Mouse (Mus musculus) right cerebral cortex, postnatal 4 days (tissue): ENCODE measurements around the gene Rbm4b.

Experiments used
- DNase-seq: peaks from one replicate; pipeline ENCODE4 v3.0.0-alpha.2; 2022

The Rbm4b gene

DNA sequence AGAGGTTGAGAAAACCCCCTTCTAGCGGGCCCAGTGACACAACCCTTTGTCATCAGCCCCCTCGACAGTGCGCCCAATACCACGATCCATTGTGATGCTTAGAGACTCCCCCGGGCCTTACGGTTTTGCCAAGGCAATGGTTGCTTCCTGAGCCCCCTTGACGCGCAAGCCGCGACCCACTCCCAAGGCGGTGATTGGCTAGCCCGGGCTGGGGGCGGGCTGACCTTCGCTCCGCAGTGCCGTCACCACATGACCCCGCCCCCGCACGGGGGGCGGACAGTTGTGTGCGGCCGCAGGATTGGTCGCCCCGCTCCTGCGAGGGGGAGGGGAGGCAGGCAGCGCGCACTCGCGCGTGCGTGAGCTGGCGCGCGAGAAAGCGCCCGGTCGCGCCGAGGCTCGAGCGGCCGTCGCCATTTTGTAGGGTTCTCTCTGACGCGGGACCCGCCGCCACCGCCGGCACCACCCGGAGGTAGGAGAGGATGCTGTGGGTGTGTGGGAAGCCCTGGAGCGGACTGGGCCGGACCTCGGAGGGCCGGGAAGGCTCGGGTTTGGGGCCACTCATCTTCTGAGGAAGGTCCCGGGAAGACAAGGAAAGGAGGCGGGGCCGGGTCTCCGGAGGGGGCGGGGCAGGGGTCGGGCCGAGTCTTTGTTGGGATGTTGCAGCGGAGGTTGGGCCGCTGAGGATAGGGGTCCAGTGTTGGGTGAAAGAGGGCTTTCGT, at the start of gene Rbm4b:
TSS of gene Rbm4b (plus strand) at position 305 of the 719 bp plus-strand sequence.
- peak; percentile 99 for DNase-seq

DNA sequence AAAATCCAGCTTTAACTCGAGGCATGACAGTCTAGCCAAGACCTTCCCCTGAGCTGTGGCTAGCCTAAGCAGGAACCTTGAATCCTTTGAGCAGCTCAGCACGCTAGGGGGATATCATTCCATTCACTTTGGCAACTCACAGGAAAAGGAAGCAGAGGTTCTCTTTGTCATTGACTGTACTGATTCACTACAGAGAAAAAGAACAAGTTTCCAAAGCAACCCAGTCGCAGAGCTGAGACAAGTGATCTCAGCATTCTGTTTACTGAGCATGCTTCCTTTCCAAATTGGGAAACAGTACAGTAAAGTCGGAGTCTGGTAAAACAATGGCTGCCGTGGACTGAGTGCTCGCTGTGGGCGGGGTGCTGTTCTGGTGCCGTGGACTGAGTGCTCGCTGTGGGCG, 47.5 kb upstream of the Rbm4b start:
- no peak for DNase-seq

DNA sequence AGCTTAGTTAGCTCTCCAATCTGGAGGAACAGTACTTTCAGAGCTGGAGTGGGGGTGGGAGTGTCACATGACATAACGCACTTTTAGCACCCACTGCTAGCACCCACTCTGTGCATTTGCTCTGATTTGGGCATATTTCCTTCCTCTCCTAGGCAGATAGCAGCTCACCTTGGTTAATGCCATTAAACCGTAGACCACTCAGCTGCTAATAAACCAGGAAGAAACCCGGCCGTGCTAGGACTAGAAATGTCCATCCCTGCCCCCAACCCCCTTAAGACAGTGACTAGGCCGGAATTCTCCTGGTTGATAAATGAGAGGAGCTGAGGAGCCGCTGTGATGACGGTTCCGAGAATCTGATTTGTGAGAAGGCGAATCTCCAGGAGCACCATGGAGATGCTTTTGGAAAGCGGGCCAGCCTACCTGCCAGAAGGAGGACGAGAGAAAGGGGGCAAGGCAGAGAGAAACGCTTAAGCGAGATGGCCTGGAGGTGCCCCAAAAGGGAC, 45.1 kb upstream of the Rbm4b start, which contains the start of gene Sptbn2:
TSS of gene Sptbn2 (plus strand) at position 70 of the 503 bp plus-strand sequence.
- DNase-seq: peak; percentile 51

DNA sequence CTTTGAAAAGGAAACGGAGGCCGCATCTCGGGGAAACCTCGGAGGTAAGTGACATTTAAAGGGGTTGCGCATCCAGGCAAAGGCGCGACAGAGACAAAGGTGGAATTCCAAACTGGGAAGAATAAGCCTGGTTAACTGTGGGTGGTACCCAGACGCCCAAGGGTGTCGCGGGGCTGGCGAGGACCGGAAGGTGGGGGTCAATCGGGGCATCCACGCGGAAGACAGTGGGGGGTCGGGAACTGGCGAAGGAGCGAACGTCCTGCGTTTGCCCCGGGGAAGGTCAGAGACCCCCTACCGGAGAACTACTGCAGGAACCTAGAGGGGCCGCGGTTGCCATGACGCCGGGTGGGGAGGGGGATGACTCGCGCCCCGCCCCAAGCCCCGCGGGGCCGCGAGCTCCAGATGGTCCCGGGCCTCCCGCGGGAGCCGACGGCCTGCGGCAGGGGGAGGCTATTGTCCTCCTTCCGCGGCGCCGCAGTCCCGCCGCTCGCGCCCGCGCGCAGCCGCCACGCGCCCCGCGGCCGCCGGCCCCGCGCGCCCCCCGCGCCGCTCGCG, 44.6 kb upstream of the Rbm4b start:
- DNase-seq: peak; percentile 58

DNA sequence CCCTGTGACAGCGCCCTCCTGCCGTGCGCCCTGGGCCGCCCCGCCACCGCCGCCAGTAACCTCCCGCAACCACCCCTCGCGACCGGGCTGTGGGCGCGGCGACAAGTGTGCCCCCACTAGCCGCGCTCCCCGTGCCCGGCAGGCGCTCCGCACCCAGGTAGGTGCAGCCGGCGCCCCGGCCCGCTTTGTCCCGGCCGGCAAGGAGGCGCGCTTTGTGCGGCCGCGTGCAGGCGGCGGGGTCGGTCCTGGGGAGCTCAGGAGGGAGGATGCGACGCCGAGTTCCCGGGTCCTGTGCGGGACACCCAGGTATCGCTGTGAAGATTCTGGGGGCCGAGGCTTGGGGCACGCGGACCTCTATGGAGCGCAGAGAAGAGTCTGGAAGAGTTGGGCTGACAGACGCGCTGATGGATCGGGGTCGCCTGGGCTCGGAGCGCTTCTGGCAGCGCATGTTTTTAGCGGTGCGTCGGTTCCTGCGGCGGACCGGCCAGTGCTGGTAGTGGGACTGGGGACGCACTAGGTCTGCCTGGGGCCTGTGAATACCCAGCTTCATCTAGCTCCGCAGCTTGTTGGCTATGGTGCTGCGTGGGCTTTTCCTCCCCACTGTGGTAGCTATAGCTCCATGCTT, 44.0 kb upstream of the Rbm4b start:
- peak; percentile 44 for DNase-seq

DNA sequence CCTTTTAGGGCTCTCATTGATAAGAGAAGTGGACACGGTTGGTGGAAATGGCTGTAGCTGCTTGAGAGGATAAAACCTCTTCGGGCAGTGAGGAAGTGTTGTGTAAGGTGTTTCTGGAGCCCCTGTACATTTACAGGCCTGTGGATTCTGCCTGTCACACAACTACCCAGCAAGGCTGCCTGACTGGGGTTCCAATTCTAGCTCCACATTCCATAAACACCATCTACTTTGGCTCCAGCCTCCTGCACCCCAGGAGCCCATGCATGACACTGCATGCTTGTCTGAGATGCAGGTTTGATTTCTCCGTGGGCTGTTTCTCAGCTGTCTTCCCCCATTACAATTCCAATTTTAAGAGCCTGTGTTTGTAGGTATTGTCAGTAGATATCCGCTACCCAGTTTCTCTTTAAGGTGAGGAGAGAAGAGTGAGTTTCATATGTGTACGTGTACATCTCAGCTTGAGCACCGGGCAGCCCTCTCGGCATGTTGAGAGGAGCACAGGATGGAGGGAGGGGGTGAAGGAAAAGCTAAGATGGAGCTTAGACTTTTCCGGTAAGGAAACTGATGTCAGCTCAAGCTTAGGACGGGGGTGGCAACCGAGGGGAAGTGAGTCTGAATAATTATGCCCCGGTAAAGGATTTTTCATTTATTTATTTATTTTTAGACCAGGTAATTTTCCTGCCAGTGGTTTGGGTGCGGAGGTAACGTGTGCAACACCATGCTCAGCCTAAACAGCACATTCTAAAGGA, 43.3 kb upstream of the Rbm4b start:
- DNase-seq: no peak

DNA sequence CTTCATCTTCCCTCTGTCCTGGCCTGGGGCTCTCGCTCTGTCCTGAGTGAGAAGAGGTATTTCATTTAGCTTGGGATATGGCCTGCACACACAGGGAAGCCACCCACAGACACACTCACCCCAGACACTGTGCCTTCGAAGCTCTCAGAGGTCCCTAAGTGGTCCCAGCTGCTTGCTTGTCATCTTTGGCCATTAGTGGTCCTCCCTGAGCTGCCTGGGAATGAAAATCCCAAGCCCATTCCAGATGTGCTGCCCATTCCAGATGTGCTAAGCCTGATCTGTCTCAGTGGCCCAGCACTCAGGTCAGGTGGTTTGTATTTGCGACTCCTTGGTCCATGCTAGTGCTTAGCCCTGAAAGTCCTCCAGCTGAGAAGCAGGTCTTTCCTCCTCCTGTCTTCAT, 42.4 kb upstream of the Rbm4b start:
- DNase-seq: no peak

DNA sequence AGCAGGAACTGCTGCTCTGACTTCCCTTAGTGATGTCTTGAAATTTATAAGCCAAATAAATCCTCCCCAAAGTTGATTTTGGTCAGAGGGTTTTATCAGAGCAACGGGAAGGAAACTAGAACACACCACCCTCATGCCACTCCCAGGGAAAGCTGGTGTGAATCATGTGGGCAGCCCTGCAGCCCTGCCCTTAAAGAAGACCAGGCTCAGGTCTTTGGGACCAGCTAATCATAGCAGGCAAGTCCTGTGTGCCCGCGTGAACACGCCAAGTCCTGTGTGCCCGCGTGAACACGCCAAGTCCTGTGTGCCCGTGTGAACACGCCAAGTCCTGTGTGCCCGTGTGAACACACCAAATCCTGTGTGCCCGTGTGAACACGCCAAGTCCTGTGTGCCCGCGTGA, 39.5 kb upstream of the Rbm4b start:
- DNase-seq: no peak

DNA sequence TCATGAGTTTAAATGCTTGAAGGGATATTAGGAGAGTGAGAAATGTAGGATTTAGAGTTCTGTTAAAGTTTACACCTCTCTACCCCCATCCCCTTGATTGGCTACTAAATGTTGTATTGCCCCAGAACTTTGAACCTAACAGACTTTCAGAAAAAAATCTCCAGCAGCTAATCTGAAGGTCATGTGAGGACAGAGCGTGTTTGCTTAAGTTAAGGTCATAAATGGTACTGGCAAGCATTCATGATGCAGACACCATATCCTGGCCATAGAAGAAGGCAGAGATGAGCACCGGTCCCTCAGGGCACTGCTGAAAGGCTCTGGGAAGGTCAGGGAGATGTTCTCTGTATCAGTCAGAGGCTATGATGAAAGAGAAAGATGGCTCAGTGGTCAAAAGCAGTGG, 39.0 kb upstream of the Rbm4b start:
- no peak for DNase-seq

DNA sequence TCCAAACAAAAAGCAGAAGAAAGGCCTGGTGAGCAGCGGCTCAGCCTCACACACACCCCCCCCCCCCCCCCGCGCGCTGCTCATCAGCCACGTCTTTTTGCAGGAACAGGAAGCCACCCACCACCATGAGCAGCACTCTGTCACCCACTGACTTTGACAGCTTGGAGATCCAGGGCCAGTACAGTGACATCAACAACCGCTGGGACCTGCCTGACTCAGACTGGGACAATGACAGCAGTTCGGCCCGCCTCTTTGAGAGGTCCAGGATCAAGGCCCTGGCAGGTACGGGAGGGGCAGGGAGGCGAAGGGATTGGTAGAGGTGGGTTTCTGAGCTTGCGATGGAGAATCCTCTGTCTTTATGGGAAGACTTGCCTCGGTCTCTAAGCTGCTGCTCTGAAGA, 37.6 kb upstream of the Rbm4b start:
- DNase-seq: no peak

DNA sequence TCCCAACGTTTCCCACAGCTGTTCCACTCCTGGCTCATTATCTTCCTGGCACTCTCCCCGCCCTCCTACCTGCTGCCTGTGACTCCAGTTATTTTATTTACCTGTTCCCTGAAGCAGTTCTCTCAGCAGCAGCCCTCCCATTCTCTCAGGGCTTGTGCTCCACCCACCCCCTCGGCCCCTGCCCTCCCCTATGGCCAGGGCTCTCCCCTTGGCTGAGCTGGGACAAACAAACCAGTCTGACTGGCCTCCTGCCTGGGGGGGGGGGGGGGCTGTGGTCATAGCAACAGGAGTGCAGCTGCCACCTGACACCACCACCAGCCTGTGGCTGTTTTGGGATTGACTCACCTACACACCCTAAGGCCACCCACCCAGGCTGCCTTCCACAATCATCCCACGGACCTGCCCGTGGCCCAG, 36.9 kb upstream of the Rbm4b start:
- DNase-seq: no peak

DNA sequence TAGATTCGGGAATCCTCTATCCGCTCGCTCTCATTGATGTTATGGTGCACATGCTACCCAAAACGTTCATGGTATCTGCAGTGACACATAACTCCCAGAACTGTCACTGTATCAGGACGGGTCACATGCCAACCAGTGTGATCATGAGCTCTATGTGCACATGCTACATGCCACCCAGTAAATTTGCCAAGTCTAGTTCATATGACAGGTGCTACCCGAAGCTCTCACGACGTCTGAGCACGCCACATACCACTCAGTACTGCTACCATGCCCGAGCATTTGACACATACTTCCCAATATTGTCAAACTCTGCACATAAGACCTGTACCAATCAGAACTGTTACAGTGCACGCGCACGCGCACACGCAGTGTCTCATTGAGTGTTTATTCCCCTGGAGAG, 36.2 kb upstream of the Rbm4b start:
- DNase-seq: no peak

DNA sequence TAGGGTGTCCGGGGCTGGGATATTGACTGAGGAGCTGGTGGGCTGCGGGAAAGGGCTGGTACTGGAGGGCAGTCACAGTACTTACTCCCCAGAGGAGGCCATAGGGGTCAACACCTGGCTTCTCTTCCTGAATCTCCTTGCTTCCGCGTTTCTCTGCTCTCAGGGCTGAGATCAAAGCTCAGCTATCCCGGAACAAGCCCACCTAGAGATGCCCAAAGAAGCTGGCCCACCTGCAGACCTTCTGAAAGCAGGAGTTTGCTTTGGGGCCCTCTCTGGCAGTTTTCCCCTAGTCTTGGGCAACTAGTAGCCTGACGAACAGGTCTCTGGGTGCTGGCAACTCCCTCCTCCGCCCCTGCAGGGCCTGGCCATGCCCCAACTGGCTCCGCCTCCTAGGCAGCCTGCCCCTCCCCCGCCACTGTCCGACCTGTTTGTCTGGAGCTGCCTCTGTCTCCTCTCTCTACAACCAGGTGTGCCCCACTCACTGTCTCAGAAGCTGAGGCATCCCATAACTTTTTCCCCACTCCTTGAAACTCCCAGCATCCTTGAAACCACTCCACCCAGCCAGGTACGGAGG, 35.5 kb upstream of the Rbm4b start:
- DNase-seq: no peak

DNA sequence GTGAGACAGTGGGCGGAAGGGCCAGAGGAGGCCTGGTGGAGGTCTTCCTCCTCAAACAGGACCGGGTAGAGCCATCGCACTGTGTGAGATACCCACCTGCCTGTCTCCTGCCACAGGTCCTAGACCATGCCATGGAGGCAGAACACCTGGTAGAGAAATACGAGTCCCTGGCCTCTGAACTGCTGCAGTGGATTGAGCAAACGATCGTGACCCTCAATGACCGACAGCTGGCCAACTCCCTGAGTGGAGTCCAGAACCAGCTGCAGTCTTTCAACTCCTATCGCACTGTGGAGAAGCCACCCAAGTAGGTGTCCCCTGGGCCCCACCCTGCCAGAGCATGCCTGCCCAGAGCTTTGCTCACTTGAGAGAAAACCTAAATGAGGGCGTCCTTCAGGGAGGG, 27.1 kb upstream of the Rbm4b start:
- DNase-seq: no peak

DNA sequence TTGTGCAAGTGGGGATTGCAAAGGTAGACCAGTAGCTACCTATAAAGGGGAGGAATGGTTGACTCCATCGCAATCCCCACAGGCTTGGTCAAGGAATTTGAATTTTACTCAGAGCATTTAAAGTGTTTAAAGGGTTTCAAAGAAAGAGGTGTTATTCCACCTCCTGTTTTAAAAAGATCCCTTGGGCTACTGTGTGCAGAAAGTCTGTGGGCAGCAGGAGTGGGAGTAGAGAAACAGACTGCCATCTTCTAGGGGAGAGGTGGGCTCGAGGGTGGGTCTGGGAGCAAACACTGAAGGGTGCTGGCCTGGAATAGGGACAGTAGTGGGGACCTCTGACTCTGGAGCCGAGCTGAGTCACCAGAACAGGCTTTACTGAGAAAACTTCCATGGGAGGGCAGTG, 23.2 kb upstream of the Rbm4b start:
- no peak for DNase-seq

DNA sequence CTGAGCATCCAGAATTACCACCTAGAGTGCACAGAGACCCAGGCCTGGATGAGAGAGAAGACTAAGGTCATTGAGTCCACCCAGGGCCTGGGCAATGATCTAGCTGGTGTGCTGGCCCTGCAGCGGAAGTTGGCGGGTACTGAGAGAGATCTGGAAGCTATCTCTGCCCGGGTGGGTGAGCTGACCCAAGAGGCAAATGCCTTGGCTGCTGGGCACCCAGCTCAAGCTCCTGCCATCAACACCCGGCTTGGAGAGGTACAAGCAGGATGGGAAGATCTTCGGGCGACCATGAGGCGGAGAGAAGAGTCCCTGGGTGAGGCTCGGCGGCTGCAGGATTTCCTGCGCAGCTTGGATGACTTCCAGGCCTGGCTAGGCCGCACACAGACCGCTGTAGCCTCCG, 18.4 kb upstream of the Rbm4b start:
- DNase-seq: no peak

DNA sequence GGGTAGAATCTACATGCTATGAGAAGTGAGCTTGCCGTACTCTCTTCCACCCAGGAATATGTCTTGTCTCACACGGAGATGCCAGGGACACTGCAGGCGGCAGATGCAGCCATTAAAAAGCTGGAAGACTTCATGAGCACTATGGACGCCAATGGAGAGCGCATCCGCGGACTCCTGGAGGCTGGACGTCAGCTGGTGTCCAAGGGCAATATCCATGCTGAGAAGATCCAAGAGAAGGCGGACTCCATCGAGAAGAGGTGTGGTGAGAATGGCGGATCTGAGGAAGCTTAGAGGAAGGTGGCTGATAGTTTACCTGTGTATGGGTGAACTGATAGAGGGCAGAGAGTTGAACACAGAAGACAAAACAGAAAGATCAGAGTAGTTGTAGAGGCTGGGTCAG, 17.2 kb upstream of the Rbm4b start:
- DNase-seq: no peak

DNA sequence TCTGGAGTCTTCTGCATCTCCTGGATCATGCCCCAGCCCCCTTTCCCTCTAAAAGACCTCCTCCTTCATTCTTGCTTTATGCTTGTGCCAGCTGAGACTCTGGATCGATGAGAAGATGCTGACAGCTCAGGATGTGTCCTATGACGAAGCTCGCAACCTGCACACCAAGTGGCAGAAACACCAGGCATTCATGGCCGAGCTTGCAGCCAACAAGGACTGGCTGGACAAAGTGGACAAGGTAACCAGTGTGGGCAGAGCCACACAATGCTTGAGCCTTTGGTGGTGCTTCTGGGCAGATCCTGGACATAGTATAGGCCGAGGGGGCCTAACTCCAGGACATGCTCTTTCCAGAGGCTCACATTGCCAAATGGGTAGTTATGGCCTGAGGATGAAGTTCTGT, 16.5 kb upstream of the Rbm4b start:
- DNase-seq: no peak

DNA sequence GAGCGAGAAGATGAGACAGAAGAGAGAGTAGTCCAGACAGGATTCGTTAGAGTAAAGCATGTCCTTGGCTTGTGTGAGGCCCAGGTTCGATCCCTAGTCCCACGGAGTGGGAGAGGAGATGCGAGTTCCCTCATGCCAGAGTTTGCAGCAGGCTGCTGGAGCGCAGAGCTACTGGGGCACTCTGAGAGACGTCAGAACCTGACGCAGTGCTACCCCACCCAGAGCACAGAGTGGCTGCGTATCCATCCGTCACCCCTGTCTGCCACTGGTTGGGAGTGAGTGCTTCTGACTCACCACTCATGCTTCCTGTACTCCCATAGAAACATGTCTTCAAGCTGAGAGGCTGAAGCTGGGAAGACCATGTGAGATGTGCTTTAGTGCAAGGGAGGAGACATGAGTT, 14.8 kb upstream of the Rbm4b start:
- DNase-seq: no peak

DNA sequence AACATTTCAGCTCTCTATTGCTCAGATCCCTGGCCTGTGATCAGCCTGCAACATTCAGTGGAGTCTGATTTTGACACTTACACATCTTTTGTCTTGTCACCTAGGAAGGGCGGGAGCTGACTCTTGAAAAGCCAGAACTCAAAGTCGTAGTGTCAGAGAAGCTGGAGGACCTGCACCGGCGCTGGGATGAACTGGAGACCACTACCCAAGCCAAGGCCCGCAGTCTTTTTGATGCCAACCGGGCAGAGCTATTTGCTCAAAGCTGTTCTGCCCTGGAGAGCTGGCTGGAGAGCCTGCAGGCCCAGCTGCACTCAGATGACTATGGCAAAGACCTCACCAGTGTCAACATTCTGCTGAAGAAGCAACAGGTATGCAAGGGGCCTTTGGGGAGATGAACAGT, 14.1 kb upstream of the Rbm4b start:
- DNase-seq: no peak

DNA sequence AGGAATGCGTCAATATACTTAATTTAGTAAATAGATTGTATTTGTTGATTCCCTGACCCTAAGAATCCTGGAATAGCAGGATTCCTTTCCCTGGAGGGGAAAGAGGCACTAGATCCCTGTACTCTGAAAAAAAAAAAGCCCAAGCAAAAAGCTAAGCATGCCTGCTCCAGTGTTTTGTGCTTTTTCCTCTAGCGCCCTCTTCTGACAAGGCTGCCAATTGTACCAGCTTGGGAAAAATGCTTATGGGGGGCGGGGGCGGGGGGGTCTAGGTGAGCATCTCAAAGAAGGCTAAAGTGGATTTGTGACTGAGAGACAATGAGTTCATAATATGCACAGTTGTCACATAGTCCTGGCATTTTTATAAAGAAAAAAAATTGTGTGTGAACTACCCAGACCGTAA, 12.8 kb upstream of the Rbm4b start:
- peak; percentile 49 for DNase-seq

DNA sequence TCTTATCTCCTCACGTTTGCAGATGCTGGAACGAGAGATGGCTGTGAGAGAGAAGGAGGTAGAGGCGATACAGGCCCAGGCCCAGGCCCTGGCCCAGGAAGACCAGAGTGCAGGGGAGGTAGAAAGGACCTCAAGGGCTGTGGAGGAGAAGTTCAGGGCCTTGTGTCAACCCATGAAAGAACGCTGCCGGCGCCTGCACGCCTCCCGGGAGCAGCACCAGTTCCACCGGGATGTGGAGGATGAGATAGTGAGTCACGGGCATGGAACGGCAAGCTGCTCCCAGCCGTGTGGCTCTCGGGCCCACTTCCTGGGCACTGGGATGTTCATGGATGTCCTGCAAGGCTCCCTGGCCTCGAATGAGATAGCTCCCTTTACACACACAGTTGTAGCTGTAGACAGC, 12.3 kb upstream of the Rbm4b start:
- no peak for DNase-seq

DNA sequence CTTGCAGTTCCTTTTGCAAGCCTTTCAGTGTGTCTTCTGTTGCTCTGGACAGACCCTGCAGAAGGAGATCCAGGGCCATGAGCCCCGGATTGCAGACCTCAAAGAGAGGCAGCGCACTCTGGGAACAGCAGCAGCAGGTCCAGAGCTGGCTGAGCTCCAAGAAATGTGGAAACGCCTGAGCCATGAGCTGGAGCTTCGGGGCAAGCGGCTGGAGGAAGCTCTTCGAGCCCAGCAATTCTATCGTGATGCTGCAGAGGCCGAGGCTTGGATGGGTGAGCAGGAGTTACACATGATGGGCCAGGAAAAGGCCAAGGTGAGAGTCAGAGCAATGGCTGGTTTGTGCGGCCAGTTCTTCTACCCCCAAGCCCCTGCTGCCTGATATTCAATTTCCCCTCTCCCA, 11.2 kb upstream of the Rbm4b start:
- DNase-seq: no peak
